ENCODE assay signal across 2 mouse cellular contexts in genomic region chr19:34582696-34583095, GRCm38 (mm10). TPM values are rescaled to one million over a fixed set of nuclear protein-coding genes. Genes with fewer than 3 reads are reported as not detected.
"Had no signal": no experiment of that assay in that cellular context is flagged by ENCODE, and none has a peak within 500 bp of the region (broad histone marks: within the 10 kb centered on the region; RNA-seq: fewer than 3 reads in every experiment).

No protein-coding gene starts in this region.

RNA-seq across cellular contexts. Expression of gene Ifit3b, which starts 25.1 kb away (rescaled TPM):
- polyA plus RNA-seq: lung, embryonic 16.5 days; neural tube, embryonic 11.5 days had no signal
